Mouse (Mus musculus) ES-Bruce4 (cell line): ENCODE results near the gene Arid1b.

Experiments
- CTCF ChIP-seq: IDR thresholded peaks from one replicate; pipeline ENCODE4 v1.8.1; 2011; ENCODE audit warnings: low read depth, low read length
- POLR2A ChIP-seq: IDR thresholded peaks from one replicate; pipeline ENCODE4 v1.8.1; 2011; ENCODE audit warnings: low read length; ENCODE audit not compliant: insufficient read depth

DNA sequence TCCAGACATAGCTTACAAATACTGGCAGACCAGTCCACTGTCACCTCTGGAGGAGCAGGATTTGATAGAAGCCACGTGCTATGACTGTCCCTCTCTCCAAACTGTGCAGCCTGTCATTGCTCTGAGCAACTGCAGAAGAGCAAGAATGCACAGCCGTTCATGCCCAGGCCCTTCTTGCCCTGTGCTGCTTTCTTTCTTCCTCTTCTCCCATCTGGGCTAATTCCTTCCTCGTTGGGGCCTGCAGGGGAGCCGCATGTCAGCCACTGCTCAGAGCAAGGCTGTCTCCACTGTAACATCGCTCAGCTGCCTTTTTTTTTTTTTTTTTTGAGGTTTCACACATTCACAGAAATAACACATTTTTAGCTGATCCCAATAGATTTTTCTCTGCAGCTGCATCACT, 315.8 kb downstream of the Arid1b start:
- TF ChIP-seq CTCF (no peak), POLR2A (no peak)
